Mouse (Mus musculus) testis, adult 2 months (tissue): ENCODE data around the gene Epha2.

Experiments used
- CTCF ChIP-seq: fragments of 200-500 bp; IDR thresholded peaks from 2 replicates; pipeline ENCODE4 v1.5.1; 2012; ENCODE audit warnings: low read depth, mild to moderate bottlenecking, inconsistent platforms, low read length, moderate library complexity; ENCODE audit not compliant: control insufficient read depth, insufficient read depth, insufficient replicate concordance
- POLR2A ChIP-seq: fragments of 200-500 bp; IDR thresholded peaks from 2 replicates; pipeline ENCODE4 v1.6.1; 2012; ENCODE audit warnings: low read depth, mild to moderate bottlenecking, inconsistent platforms, low read length, moderate library complexity; ENCODE audit not compliant: control insufficient read depth

GRCm38 (mm10) chr4:141324771-141325191 lies 23.7 kb downstream of the Epha2 start:
- no peak for TF ChIP-seq CTCF
- no peak for TF ChIP-seq POLR2A
